ENCODE assay signal across 8 mouse cellular contexts in the genomic region with DNA sequence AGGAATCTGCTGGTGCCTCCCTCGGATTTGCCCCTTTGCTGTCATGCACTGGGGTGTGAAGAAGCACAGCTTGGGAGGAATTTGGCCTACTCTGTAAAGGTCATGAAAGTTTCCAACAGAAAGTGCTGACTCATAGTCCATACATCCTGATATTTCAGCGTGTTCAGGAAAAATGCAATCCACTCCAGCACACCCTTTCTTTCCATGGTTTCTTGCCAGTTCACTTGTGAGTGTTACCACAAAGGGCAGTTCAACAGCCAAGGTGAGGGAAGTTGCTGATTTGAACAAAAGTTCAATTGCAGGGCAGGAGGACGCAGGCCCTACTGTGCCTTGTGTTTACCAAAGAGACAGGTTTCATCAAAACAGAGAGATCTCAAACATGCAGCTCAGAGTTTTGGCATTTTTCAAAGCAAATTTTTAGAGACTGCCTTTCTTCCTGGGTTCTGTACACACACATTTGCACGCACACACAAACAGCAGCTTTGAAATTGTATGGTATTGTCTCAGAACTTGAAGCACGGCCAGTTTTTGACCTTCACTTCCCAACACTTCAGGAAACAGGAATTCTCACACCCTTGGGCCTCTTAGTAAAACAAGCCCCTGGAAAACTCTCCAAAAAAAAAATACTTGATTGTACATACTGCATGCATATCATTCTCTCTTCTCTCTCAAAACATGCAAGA. TPM values are rescaled to one million over a fixed set of nuclear protein-coding genes. Genes with fewer than 3 reads are reported as not detected.
A peak's percentile ranks its signal among the peaks of the same experiment; 100 is the strongest.
DNase-seq lines count a peak whose midpoint lies in the region; ATAC-seq and TF ChIP-seq lines count a peak whose summit lies in the region.

No protein-coding gene starts in this region.

- 22% methylated on average over 5 of the region's 5 CpGs for WGBS in heart, adult 2 months
- WGBS in kidney, postnatal 0 days = 26% methylated on average over 5 of the region's 5 CpGs
- WGBS in midbrain, postnatal 0 days = 63% methylated on average over 5 of the region's 5 CpGs

- H3K27ac ChIP-seq in layer of hippocampus, adult 2 months = peak overlapping the region; percentile 68
- H3K27ac ChIP-seq in heart, adult 2 months = peak overlapping the region; percentile 76
- peak overlapping the region; percentile 60 for H3K27ac ChIP-seq in kidney, postnatal 0 days
- no peak overlapping the region for H3K27ac ChIP-seq in midbrain, postnatal 0 days (ENCODE audit: low read depth, low read length)

- H3K79me2 ChIP-seq in heart, adult 2 months (replicated peaks; ENCODE audit: control insufficient read depth, insufficient read depth, low read length) = no peaks in the 10 kb centered on the region

- TF ChIP-seq EP300 in heart, adult 2 months (IDR thresholded peaks at IDR 0.05; ENCODE audit: insufficient read depth, low read depth, low read length) = 0 out of 2 replicates have a peak, but pooled peaks have one; percentile 55

- peak; percentile 79 for ATAC-seq in kidney, postnatal 0 days (replicated peaks; ENCODE audit: low FRiP score, low read depth)
- ATAC-seq in midbrain, postnatal 0 days (ENCODE audit: low FRiP score) = no peak
- no peak for ATAC-seq in inflammation-experienced regulatory T-cells, adult 6 months

- no peaks in the 10 kb centered on the region for H3K27me3 ChIP-seq in heart, adult 2 months (ENCODE audit: control insufficient read depth, insufficient read depth, low read length)
- H3K27me3 ChIP-seq in kidney, postnatal 0 days (ENCODE audit: insufficient read depth, low read length) = no peaks in the 10 kb centered on the region
- H3K27me3 ChIP-seq in midbrain, postnatal 0 days (ENCODE audit: insufficient read depth, low read length) = no peaks in the 10 kb centered on the region

- H3K36me3 ChIP-seq in heart, adult 2 months (ENCODE audit: control insufficient read depth, insufficient read depth, low read length) = peaks cover 26% of the 10 kb centered on the region
- no peaks in the 10 kb centered on the region for H3K36me3 ChIP-seq in kidney, postnatal 0 days (ENCODE audit: insufficient read depth, low read length)
- H3K36me3 ChIP-seq in midbrain, postnatal 0 days (ENCODE audit: insufficient read depth, low read length) = no peaks in the 10 kb centered on the region

- no peak overlapping the region for H3K4me2 ChIP-seq in kidney, postnatal 0 days (ENCODE audit: low read length)
- H3K4me2 ChIP-seq in midbrain, postnatal 0 days (ENCODE audit: low read depth, low read length, poor library complexity, severe bottlenecking) = no peak overlapping the region

- TF ChIP-seq CTCF in layer of hippocampus, adult 2 months (conservative IDR thresholded peaks at IDR 0.05) = no peak
- TF ChIP-seq CTCF in heart, adult 2 months (IDR thresholded peaks at IDR 0.05) = no peak
- no peak for TF ChIP-seq CTCF in kidney, postnatal 0 days (IDR thresholded peaks at IDR 0.05; ENCODE audit: low read depth)
- TF ChIP-seq CTCF in midbrain, postnatal 0 days (IDR thresholded peaks at IDR 0.05) = no peak

- TF ChIP-seq POLR2A in heart, adult 2 months (IDR thresholded peaks at IDR 0.05; ENCODE audit: insufficient read depth, low read depth, low read length) = 0 out of 2 replicates have a peak, but pooled peaks have one; percentile 22

- intact Hi-C loops in heart, adult 2 months (cut with DNase I) = loop anchor here (1.0 to 5.0 kb wide), 6 partner anchors 20 to 303 kb away; partner anchors contain the start of gene Cavin2
- intact Hi-C loops in left cerebral cortex, postnatal 14 days (cut with DNase I) = loop anchor here (10.0 kb wide), 1 partner anchor 300 kb away; no protein-coding TSS in a partner anchor

- no peak overlapping the region; the same call in 1 of the 2 replicates for H3K9ac ChIP-seq in heart, adult 2 months (ENCODE audit: low read depth, low read length)
- no peak overlapping the region for H3K9ac ChIP-seq in kidney, postnatal 0 days (ENCODE audit: low read depth, low read length)
- no peak overlapping the region for H3K9ac ChIP-seq in midbrain, postnatal 0 days (replicated peaks; ENCODE audit: low read length, poor library complexity, severe bottlenecking)

- DNase-seq in layer of hippocampus, adult 2 months (ENCODE audit: low spot score in 2 of 2) = no peak
- DNase-seq in layer of hippocampus, adult 9-11 months = no peak
- peak; percentile 51 to 68 for DNase-seq in heart, adult 2 months
- peak; percentile 74 for DNase-seq in kidney, postnatal 0 days (ENCODE audit: low spot score)
- DNase-seq in mesoderm, embryonic 11.5 days (ENCODE audit: low read depth, low spot score) = peak; percentile 44
- no peak for DNase-seq in midbrain, postnatal 0 days (ENCODE audit: low spot score)
- no peak for DNase-seq in left cerebral cortex, postnatal 14 days (ENCODE audit: low spot score in 2 of 2)

- no peak overlapping the region for H3K4me3 ChIP-seq in layer of hippocampus, adult 2 months
- H3K4me3 ChIP-seq in heart, adult 2 months = no peak overlapping the region
- H3K4me3 ChIP-seq in kidney, postnatal 0 days (replicated peaks; ENCODE audit: low read depth, low read length) = no peak overlapping the region
- no peak overlapping the region for H3K4me3 ChIP-seq in midbrain, postnatal 0 days (ENCODE audit: low read depth, low read length)

- H3K9me3 ChIP-seq in kidney, postnatal 0 days (replicated peaks; ENCODE audit: low read length) = no peaks in the 10 kb centered on the region
- no peaks in the 10 kb centered on the region for H3K9me3 ChIP-seq in midbrain, postnatal 0 days (ENCODE audit: low read length)

- H3K4me1 ChIP-seq in heart, adult 2 months (ENCODE audit: control insufficient read depth, insufficient read depth, low read length) = peaks cover 27% of the 10 kb centered on the region
- H3K4me1 ChIP-seq in kidney, postnatal 0 days (replicated peaks; ENCODE audit: insufficient read depth, low read length) = peaks cover 12% of the 10 kb centered on the region; the same call in 1 of the 2 replicates
- H3K4me1 ChIP-seq in midbrain, postnatal 0 days (ENCODE audit: insufficient read depth, low read length) = no peaks in the 10 kb centered on the region

RNA-seq across cellular contexts. Expression of gene Cavin2, which starts 23.7 kb away (rescaled TPM):
- total RNA-seq in layer of hippocampus, adult 2 months (2021) = 1 to 10 TPM; 6.8 to 7.7 TPM
- 100 to 1,000 TPM; 119 to 122 TPM for total RNA-seq in heart, adult 2 months (2021)
- 72.1 and 97.0 TPM in 2 replicates for polyA plus RNA-seq in heart, adult 2 months (2012; rRNA removed)
- polyA plus RNA-seq in kidney, postnatal 0 days (2015; fragmentation: Nextera tagmentation; extraction: Ambion mirVana) = 30.8 and 32.1 TPM in 2 replicates
- total RNA-seq in midbrain, postnatal 0 days (2014; rRNA removed) = 7.5 and 10.8 TPM in 2 replicates
- 8.4 and 8.7 TPM in 2 replicates for polyA plus RNA-seq in midbrain, postnatal 0 days (2015; fragmentation: Nextera tagmentation; extraction: Ambion mirVana)
- 1 to 10 TPM; 7.1 to 8.8 TPM for total RNA-seq in left cerebral cortex, postnatal 14 days (2021)
- not detected for polyA plus RNA-seq in inflammation-experienced regulatory T-cells, adult 6 months (2017; shearing (Covaris generic))

Comparison
In these comparisons a context has a peak if more than half of its experiments do, and no peak if none do; other contexts are left out.
1. DNase-seq: peak in heart, adult 2 months (2 of 2), kidney, postnatal 0 days (single experiment) and mesoderm, embryonic 11.5 days (single experiment); none in layer of hippocampus, adult 2 months (0 of 2), layer of hippocampus, adult 9-11 months (single experiment), midbrain, postnatal 0 days (single experiment) and left cerebral cortex, postnatal 14 days (0 of 2).
2. RNA of gene Cavin2, which starts 23.7 kb away (total RNA-seq): 119 to 122 TPM in heart, adult 2 months; 7.1 to 8.8 TPM in left cerebral cortex, postnatal 14 days, 6.8 to 7.7 TPM in layer of hippocampus, adult 2 months and 7.5 to 10.8 TPM in midbrain, postnatal 0 days; every median in the first group is over 10 times any median in the second.